Mouse (Mus musculus) neural tube, embryonic 13.5 days (tissue): ENCODE data around the gene Gpr146. TPM values are rescaled to one million over a fixed set of nuclear protein-coding genes. Genes with fewer than 3 reads are reported as not detected.

Experiments
- ATAC-seq: fragments of 200-750 bp; cut with Nextera tagmentation; 2 replicates; pipeline ENCODE4 v1.8.0; 2017; ENCODE audit warnings: low read depth, mild to moderate bottlenecking, moderate TSS enrichment, moderate library complexity
- H3K27ac ChIP-seq: fragments of 300-500 bp; sonication (generic); replicated peaks from 2 replicates; pipeline ENCODE4 v1.5.1; 2015; ENCODE audit warnings: moderate library complexity, mild to moderate bottlenecking, inconsistent platforms
- H3K27me3 ChIP-seq: fragments of 300-500 bp; sonication (generic); 2 replicates; pipeline ENCODE4 v1.6.1; 2015; ENCODE audit warnings: mild to moderate bottlenecking, inconsistent platforms
- H3K36me3 ChIP-seq: fragments of 300-500 bp; sonication (generic); 2 replicates; pipeline ENCODE4 v1.6.1; 2015; ENCODE audit warnings: mild to moderate bottlenecking, inconsistent platforms
- H3K4me1 ChIP-seq: fragments of 300-500 bp; sonication (generic); replicated peaks from 2 replicates; pipeline ENCODE4 v1.6.1; 2015; ENCODE audit warnings: inconsistent platforms
- H3K4me2 ChIP-seq: fragments of 300-500 bp; sonication (generic); 2 replicates; pipeline ENCODE4 v1.6.1; 2015; ENCODE audit warnings: inconsistent platforms, mild to moderate bottlenecking, moderate library complexity
- H3K4me3 ChIP-seq: fragments of 300-500 bp; sonication (generic); 2 replicates; pipeline ENCODE4 v1.5.1; 2015; ENCODE audit warnings: mild to moderate bottlenecking, inconsistent platforms
- H3K9ac ChIP-seq: fragments of 300-500 bp; sonication (generic); 2 replicates; pipeline ENCODE4 v1.6.1; 2015; ENCODE audit warnings: moderate library complexity, mild to moderate bottlenecking, inconsistent platforms
- H3K9me3 ChIP-seq: fragments of 300-500 bp; sonication (generic); 2 replicates; pipeline ENCODE4 v1.6.1; 2016; ENCODE audit warnings: inconsistent platforms
- WGBS: fragments of 180-500 bp; shearing (Covaris S2); methylation state at CpG from one replicate; pipeline ENCODE4 v1.1.7; 2015; 5-methylcytosine and 5-hydroxymethylcytosine counted together
- microRNA counts: library from miRNA; unstranded; fragments of <30 nt; microRNA quantifications from one replicate; lab custom pipeline; 2016
- microRNA-seq: library from miRNA; unstranded; fragments of <30 nt; microRNA quantifications from one replicate; pipeline ENCODE4, GENCODE M21; 2016
- polyA plus RNA-seq: library from polyadenylated mRNA; unstranded; fragments of >200 nt; fragmentation: Nextera tagmentation; extraction: Ambion mirVana; gene quantifications from 2 replicates; pipeline ENCODE4 v1.2.1, GENCODE M21; 2015

Gene Gpr146
- polyA plus RNA-seq, 1 experiment from 2014 or later, result 1.8 TPM

DNA sequence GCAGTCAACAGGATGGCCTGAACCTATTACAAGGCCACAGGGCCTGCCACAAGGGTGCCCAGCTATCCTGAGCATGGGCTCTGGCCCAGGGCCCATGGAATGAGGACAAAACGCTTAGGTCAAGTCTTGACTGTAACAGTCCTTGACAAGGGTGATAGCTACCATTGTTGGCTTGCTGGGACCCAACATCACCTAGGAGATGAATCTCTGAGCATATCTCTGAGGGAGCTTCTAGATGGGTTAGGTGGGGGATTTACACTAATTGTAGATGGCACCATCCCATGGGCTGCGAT lies 64.2 kb downstream of the Gpr146 start:
- 92% methylated on average over 2 of the region's 2 CpGs for WGBS
- Histone ChIP-seq H3K4me2 (no peak overlapping the region), H3K27ac (peak overlapping the region; percentile 67; the same call in 1 of the 2 replicates), H3K36me3 (no peaks in the 10 kb centered on the region), H3K27me3 (no peaks in the 10 kb centered on the region), H3K9ac (no peak overlapping the region), H3K4me3 (no peak overlapping the region), H3K9me3 (no peaks in the 10 kb centered on the region), H3K4me1 (peaks cover 42% of the 10 kb centered on the region)
- no peak for ATAC-seq

DNA sequence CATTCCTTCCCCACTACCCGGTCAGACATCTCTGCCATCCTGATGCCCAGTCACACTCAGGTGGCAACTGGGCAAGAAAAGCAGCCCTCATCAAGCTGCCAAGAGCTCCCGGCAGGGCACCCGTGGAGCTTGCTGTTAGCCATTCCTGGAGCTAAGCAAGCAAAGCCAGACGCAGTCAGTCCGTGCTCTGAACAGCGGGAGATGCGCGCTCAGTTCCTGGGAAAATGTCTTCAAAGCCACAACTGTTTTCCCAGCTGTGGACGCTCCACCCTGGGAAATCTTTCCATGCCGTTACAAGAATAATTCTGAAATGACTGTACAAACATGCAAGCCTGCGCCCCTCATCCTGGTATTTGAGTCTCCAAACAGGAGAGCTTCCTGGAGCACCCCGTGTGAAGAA lies 64.9 kb downstream of the Gpr146 start:
- ATAC-seq, result no peak
- Histone ChIP-seq H3K4me1 (peaks cover 42% of the 10 kb centered on the region), H3K9me3 (no peaks in the 10 kb centered on the region), H3K4me3 (no peak overlapping the region), H3K9ac (no peak overlapping the region), H3K4me2 (no peak overlapping the region), H3K27me3 (no peaks in the 10 kb centered on the region), H3K36me3 (no peaks in the 10 kb centered on the region), H3K27ac (peak overlapping the region; percentile 67)
- whole genome bisulfite sequencing, result 59% methylated on average over 12 of the region's 12 CpGs

DNA sequence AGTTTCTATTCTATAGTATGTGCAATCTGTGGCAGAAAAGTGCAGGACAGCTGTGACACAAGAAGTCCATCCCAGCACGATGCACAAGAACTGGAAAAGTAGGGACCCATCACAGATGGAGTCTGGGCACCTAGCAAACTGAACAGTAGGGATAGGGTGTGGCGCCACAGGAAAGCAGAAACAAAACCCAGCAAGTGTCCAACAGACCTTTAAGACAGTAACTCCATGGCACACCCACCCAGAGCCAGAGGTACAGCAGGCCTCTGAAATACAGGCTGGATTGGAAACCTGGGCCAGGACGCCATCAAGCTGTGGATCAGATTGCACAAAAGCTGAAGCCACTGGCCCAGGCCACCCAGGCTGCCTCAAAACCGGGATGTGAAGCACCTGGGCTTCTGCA lies 65.5 kb downstream of the Gpr146 start:
- Histone ChIP-seq H3K27ac (peak overlapping the region; percentile 67), H3K4me2 (no peak overlapping the region), H3K4me3 (no peak overlapping the region), H3K9me3 (no peaks in the 10 kb centered on the region), H3K36me3 (no peaks in the 10 kb centered on the region), H3K4me1 (peaks cover 42% of the 10 kb centered on the region), H3K27me3 (no peaks in the 10 kb centered on the region), H3K9ac (no peak overlapping the region)
- ATAC-seq, result no peak
- 76% methylated on average over 4 of the region's 4 CpGs for WGBS

DNA sequence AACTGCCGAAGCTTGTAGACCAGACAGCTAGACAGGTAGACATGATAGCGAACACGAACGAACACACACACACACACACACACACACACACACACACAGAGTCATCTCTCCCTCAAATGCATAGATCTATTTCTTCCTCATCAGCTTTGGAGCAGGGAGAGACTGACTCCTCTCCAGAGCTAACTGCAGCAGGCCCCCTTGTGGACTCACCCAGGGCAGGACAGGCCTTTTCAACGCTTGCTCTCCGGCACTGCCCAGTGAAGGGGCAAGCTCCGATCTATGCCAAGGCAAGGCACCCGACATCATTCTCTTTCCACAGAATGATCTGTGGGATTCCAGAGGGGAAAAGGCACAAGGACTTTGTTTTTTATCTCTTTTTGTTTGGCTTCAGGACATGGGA lies 67.8 kb downstream of the Gpr146 start:
- H3K4me1 ChIP-seq, result peaks cover 43% of the 10 kb centered on the region
- H3K4me2 ChIP-seq, result no peak overlapping the region
- ATAC-seq, result no peak
- H3K4me3 ChIP-seq, result no peak overlapping the region
- no peak overlapping the region for H3K27ac ChIP-seq
- no peak overlapping the region for H3K9ac ChIP-seq
- no peaks in the 10 kb centered on the region for H3K36me3 ChIP-seq
- 95% methylated on average over 8 of the region's 8 CpGs for WGBS
- H3K27me3 ChIP-seq, result no peaks in the 10 kb centered on the region
- H3K9me3 ChIP-seq, result no peaks in the 10 kb centered on the region

MicroRNAs encoded within 50 kb of the gene (microRNA counts, 519-probe panel; counts per million panel counts)
- not detected for microRNA mmu-miR-339-3p (lab: Ali Mortazavi, UCI)
- microRNA mmu-miR-339-5p (lab: Ali Mortazavi, UCI), result not detected

Small RNAs within 50 kb of the gene (microRNA-seq; reads per million reads assigned to microRNA genes)
- gene Mir339, result 212 reads per million, percentile 64 among the genes with 10 or more reads in this experiment

Other genes starting within 250 kb of the Gpr146 start
- 183 and 196 TPM in 2 replicates for gene Prkar1b, start 227.7 kb upstream of the Gpr146 start, polyA plus RNA-seq
- 4.6 and 4.8 TPM in 2 replicates for gene Dnaaf5, start 227.5 kb upstream of the Gpr146 start, polyA plus RNA-seq
- 40.4 and 42.1 TPM in 2 replicates for gene Sun1, start 177.1 kb upstream of the Gpr146 start, polyA plus RNA-seq
- 116 and 119 TPM in 2 replicates for gene Get4, start 125.4 kb upstream of the Gpr146 start, polyA plus RNA-seq
- gene Adap1, start 52.1 kb upstream of the Gpr146 start, polyA plus RNA-seq, result 51.5 and 66.3 TPM in 2 replicates
- gene Cox19, start 26.3 kb upstream of the Gpr146 start, polyA plus RNA-seq, result 113 and 120 TPM in 2 replicates
- not detected in 2 replicates for gene Cyp2w1, start 25.1 kb upstream of the Gpr146 start, polyA plus RNA-seq
- gene C130050O18Rik, start 27.6 kb downstream of the Gpr146 start, polyA plus RNA-seq, result 0.38 and 0.39 TPM in 2 replicates
- 8.5 and 9.9 TPM in 2 replicates for gene Gper1, start 45.5 kb downstream of the Gpr146 start, polyA plus RNA-seq
- 14.9 and 15.1 TPM in 2 replicates for gene 3110082I17Rik, start 82.8 kb downstream of the Gpr146 start, polyA plus RNA-seq
- 16.0 and 18.0 TPM in 2 replicates for gene Zfand2a, start 106.9 kb downstream of the Gpr146 start, polyA plus RNA-seq
- gene Uncx, start 165.8 kb downstream of the Gpr146 start, polyA plus RNA-seq, result 43.3 and 46.4 TPM in 2 replicates